Mouse (Mus musculus) hindbrain, embryonic 14.5 days (tissue): ENCODE data around the gene Soat2. TPM values are rescaled to one million over a fixed set of nuclear protein-coding genes. Genes with fewer than 3 reads are reported as not detected.

Source experiments
- ATAC-seq: fragments of 200-750 bp; cut with Nextera tagmentation; 2 replicates; pipeline ENCODE4 v1.8.0; 2017; ENCODE audit warnings: moderate number of reproducible peaks, mild to moderate bottlenecking, moderate TSS enrichment, moderate library complexity; ENCODE audit not compliant: low FRiP score
- DNase-seq: peaks from one replicate; pipeline ENCODE4 v3.0.0-alpha.2; 2015; ENCODE audit warnings: low spot score
- H3K27ac ChIP-seq: fragments of 300-500 bp; sonication (generic); 2 replicates; pipeline ENCODE4 v1.5.1; 2014; ENCODE audit warnings: mild to moderate bottlenecking, moderate library complexity
- H3K27me3 ChIP-seq: fragments of 300-500 bp; sonication (generic); 2 replicates; pipeline ENCODE4 v1.6.1; 2014; ENCODE audit warnings: mild to moderate bottlenecking, low read length, mixed read lengths; ENCODE audit not compliant: control insufficient read depth, insufficient read depth
- H3K36me3 ChIP-seq: fragments of 300-500 bp; sonication (generic); replicated peaks from 2 replicates; pipeline ENCODE4 v1.6.1; 2014; ENCODE audit not compliant: control insufficient read depth, insufficient read depth
- H3K4me1 ChIP-seq: fragments of 300-500 bp; sonication (generic); replicated peaks from 2 replicates; pipeline ENCODE4 v1.6.1; 2014; ENCODE audit warnings: antibody characterized with exemption, low read length, mixed read lengths; ENCODE audit not compliant: control insufficient read depth, insufficient read depth
- H3K4me2 ChIP-seq: fragments of 300-500 bp; sonication (generic); replicated peaks from 2 replicates; pipeline ENCODE4 v1.6.1; 2014; ENCODE audit warnings: mild to moderate bottlenecking, moderate library complexity
- H3K4me3 ChIP-seq: fragments of 300-500 bp; sonication (generic); replicated peaks from 2 replicates; pipeline ENCODE4 v1.5.1; 2014; ENCODE audit warnings: mild to moderate bottlenecking, low read length
- H3K9ac ChIP-seq: fragments of 300-500 bp; sonication (generic); 2 replicates; pipeline ENCODE4 v1.6.1; 2014
- H3K9me3 ChIP-seq: fragments of 300-500 bp; sonication (generic); 2 replicates; pipeline ENCODE4 v1.6.1; 2016; ENCODE audit warnings: low read length; ENCODE audit not compliant: control insufficient read depth
- WGBS: fragments of 180-500 bp; shearing (Covaris S2); extraction: QIAGEN DNeasy Blood & Tissue Kit; methylation state at CpG from one replicate; pipeline ENCODE4 v1.1.7; 2014; 5-methylcytosine and 5-hydroxymethylcytosine counted together
- polyA plus RNA-seq: library from polyadenylated mRNA; unstranded; fragments of >200 nt; fragmentation: Nextera tagmentation; extraction: Ambion mirVana; gene quantifications from 2 replicates; pipeline ENCODE4 v1.2.1, GENCODE M21; 2014

Soat2 gene
- polyA plus RNA-seq, 1 experiment from 2014 or later, result not detected

DNA sequence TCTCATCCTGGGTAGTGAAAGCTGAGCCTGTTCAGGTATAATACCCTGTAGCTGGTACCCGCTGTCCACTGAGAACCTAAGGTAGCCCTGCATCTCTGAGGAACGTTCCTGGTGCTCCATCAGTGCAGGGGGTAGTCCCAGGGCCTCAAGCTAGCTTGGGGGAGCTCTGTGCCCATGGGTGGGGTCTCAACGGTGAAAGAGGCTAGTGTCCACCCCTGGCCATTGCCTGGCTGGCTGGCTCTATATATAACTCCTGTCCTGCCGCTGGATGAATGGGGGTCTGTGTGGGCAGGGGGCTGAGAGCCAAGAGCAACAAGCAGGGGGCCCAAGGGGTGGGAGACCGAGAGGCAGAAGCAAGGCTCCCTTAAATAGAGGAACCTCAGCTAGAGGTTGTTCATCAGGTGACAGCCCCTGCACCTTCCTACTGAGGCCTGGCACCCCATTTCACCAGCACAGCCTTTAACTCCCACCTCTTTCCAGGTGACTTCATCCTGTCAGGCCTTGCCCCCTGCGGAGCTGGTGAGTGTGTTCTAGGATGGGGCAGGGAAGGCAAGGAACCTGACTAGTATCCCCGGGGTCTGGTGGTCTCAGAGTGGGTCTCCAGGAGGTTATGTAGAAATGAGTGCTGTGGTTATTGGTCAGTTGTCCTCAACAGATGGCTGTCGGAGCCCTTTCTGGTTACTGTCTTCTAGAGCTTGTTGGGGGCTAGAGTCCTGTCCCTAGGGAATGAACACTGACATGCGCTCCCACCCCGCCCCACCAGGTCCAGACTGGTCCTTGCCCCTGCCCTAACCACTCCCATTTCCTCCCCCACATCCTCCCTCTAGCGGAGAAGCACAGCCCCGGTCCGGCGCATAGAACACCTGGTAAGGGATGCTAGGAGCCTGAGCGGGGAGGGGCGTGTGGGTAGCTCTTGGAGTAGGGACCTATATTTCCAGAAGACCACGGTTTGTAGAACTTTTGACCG is 44.3 kb upstream of the Soat2 start:
- Histone ChIP-seq H3K27ac (no peak overlapping the region), H3K27me3 (peaks cover 28% of the 10 kb centered on the region), H3K4me3 (no peak overlapping the region), H3K9ac (no peak overlapping the region), H3K4me1 (peaks cover 42% of the 10 kb centered on the region; the same call in 1 of the 2 replicates), H3K9me3 (no peaks in the 10 kb centered on the region), H3K36me3 (no peaks in the 10 kb centered on the region), H3K4me2 (peak overlapping the region; percentile 50)
- DNase-seq (no peak), ATAC-seq (no peak)
- WGBS, result 29% methylated on average over 18 of the region's 18 CpGs

DNA sequence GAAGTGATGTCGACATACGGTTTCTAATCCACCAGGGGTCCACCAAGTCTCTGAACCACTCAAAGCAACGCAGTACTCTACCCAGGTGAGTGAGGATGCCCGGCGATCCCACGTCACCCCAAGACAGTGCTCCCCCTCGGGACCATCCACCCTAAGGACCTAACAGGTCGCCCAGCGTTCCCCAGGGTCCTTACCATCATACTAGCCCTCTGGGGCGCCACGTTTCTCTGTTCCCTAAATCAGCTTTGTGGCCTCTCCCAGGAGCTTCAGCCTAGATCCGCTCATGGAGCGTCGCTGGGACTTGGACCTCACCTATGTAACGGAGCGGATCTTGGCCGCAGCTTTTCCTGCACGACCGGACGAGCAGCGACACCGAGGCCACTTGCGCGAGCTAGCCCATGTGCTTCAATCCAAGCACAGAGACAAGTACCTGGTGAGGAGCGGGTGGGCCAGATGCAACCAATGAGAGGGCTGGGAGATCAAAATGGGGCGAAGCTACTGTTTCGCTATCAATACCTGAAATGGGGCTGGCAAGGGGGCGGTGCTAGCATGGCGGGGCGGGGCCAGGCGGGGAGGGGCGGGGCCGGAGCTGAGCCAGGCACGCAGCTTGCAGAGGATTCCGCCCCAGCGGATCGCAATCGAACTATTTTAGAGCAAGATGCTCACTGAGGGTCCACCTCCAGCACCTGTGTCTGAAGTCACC is 43.4 kb upstream of the Soat2 start:
- Histone ChIP-seq H3K9me3 (no peaks in the 10 kb centered on the region), H3K4me3 (peak overlapping the region; percentile 28), H3K27me3 (peaks cover 27% of the 10 kb centered on the region), H3K27ac (no peak overlapping the region), H3K36me3 (no peaks in the 10 kb centered on the region), H3K4me2 (peak overlapping the region; percentile 50), H3K4me1 (peaks cover 38% of the 10 kb centered on the region; the same call in 1 of the 2 replicates), H3K9ac (peak overlapping the region; percentile 26; the same call in 1 of the 2 replicates)
- 7% methylated on average over 38 of the region's 38 CpGs for WGBS
- ATAC-seq, result 0 out of 2 replicates have a peak, but pooled peaks have one; percentile 7
- no peak for DNase-seq

DNA sequence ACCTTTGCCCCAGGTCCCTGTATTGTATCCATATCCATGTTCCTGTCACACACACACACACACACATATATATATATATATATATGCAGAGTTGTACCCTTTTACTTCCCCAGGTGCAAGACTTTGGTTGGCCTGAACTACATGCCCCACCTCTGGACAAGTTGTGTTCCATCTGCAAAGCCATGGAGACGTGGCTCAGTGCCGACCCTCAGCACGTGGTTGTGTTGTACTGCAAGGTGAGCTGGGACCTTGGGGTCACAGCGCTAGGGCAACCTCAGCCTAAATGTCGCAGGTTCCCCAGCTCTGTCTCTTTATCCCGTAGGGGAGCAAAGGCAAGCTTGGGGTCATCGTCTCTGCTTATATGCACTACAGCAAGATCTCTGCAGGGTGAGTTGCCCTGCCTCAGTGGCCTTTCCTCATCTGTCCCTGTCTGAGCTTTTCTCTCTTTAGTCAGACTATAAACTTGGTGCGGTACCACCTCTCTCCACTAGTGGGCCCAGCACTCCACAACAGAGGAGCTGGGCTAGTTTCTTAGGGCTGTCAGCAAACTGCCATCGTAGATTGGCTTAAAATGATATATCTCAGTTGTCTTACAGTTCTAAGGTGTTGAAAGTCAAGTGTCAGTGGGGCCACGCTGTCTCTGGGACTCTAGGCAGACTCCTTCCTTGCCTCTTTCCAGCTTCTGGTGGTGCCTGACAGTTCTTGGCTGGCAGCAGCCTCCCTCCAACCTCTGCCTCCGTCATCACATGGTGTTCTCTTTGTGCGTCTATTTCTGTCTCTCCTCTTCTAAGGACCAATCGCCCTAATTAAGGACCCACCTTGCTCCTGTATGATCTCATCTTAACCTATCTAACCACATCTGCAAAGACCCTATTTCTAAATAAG is 42.4 kb upstream of the Soat2 start:
- Histone ChIP-seq H3K27ac (no peak overlapping the region), H3K27me3 (peaks cover 27% of the 10 kb centered on the region), H3K36me3 (no peaks in the 10 kb centered on the region), H3K4me3 (no peak overlapping the region), H3K9me3 (no peaks in the 10 kb centered on the region), H3K9ac (no peak overlapping the region), H3K4me1 (peaks cover 29% of the 10 kb centered on the region; the same call in 1 of the 2 replicates), H3K4me2 (peak overlapping the region; percentile 50; the same call in 1 of the 2 replicates)
- 38% methylated on average over 13 of the region's 13 CpGs for WGBS
- peak; percentile 83 for DNase-seq
- ATAC-seq, result no peak

DNA sequence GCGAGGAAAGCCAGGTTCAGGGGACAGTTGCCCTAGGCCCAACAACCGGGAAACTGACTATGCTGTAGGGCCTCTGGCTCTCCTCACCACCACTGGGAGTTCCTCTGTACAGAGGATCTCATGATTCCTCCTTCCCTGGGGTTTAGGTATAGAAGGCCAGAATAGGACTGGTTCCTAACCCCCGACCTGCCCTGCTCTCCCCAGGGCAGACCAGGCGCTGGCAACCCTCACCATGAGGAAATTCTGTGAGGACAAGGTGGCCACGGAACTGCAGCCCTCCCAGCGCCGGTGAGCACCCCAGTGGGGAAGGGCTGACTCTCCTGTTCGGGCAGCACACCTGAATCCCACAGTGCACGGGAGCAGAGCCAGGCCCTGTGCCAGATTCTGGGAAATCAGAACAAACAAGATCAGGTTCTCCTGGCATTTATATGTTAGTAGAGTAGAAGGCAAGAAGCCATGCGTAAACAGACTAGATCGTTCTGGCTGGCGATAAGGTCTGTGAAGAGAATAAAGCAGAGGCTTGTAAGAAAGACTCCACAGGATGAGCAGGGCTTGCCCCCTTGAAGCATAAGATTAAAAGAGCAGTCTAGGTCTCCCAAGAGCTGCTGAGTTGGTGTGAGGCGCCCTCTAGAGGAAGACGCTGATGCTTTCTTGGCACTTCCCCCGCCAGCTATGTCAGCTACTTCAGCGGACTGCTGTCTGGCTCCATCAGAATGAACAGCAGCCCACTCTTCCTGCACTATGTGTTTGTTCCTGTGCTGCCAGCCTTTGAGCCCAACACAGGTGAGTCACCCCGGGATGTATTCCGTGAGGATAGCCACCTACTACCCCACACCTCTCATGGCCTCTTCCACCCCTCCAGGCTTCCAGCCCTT is 41.4 kb upstream of the Soat2 start:
- DNase-seq (peak; percentile 78), ATAC-seq (no peak)
- WGBS, result 40% methylated on average over 18 of the region's 18 CpGs
- Histone ChIP-seq H3K4me3 (no peak overlapping the region), H3K27me3 (peaks cover 27% of the 10 kb centered on the region), H3K9me3 (no peaks in the 10 kb centered on the region), H3K4me1 (peaks cover 22% of the 10 kb centered on the region; the same call in 1 of the 2 replicates), H3K36me3 (no peaks in the 10 kb centered on the region), H3K4me2 (no peak overlapping the region), H3K9ac (no peak overlapping the region), H3K27ac (no peak overlapping the region)

DNA sequence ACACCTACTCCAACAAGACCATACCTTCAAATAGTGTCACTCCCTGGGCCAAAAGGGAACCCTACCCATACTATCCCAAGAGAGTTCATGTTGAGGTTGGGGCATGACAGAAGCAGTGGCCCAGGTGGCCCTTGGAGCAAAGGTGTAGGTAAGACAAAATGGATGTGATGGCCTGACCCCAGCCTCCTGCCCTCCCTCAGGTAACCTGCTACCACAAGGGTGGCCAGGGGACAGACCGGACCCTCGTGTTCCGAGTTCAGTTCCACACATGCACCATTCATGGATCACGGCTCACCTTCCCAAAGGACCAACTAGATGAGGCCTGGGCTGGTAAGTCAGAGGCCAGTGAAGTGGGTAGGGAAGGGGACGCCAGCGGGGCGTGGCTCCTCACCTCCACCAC is 40.1 kb upstream of the Soat2 start:
- no peak overlapping the region for H3K9ac ChIP-seq
- peaks cover 22% of the 10 kb centered on the region; the same call in 1 of the 2 replicates for H3K4me1 ChIP-seq
- H3K27ac ChIP-seq, result no peak overlapping the region
- no peaks in the 10 kb centered on the region; the same call in none of the 2 replicates for H3K36me3 ChIP-seq
- peaks cover 27% of the 10 kb centered on the region for H3K27me3 ChIP-seq
- ATAC-seq (no peak), DNase-seq (no peak)
- H3K9me3 ChIP-seq, result no peaks in the 10 kb centered on the region
- H3K4me3 ChIP-seq, result no peak overlapping the region
- H3K4me2 ChIP-seq, result no peak overlapping the region
- 95% methylated on average over 7 of the region's 7 CpGs for WGBS

DNA sequence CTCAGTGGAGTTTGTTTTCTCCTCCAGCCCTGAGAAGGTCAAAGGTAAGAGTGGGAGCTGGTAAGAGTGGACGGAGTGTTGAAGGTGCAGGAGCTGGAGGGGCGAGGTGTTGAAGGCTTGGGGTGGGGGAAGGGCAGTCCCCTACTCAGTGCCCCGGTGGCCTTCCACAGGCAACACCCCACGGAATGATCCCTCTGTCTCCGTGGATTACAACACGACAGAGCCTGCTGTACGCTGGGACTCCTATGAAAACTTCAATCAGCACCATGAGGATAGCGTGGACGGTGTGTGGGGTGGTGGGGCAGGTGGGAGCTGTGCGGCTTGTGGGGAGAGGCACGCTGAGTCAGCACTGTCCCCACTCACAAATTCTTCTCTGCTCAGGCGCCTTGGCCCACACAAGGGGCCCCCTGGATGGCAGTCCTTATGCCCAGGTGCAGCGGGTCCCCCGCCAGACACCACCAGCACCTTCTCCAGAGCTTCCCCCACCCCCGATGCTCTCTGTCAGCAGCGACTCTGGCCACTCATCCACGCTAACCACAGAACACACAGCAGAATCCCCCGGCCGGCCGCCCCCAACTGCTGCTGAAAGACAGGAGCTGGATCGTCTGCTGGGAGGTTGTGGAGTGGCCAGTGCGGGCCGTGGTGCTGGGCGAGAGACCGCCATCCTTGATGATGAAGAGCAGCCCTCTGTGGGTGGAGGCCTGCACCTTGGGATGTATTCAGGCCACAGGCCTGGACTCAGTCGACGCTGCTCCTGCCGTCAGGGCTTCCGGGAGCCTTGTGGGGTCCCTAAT is 39.4 kb upstream of the Soat2 start:
- Histone ChIP-seq H3K9ac (no peak overlapping the region), H3K27me3 (peaks cover 21% of the 10 kb centered on the region), H3K4me1 (peaks cover 20% of the 10 kb centered on the region; the same call in 1 of the 2 replicates), H3K9me3 (no peaks in the 10 kb centered on the region), H3K4me3 (no peak overlapping the region), H3K4me2 (no peak overlapping the region), H3K36me3 (peaks cover 2% of the 10 kb centered on the region), H3K27ac (no peak overlapping the region)
- 80% methylated on average over 29 of the region's 29 CpGs for WGBS
- DNase-seq (no peak), ATAC-seq (no peak)

DNA sequence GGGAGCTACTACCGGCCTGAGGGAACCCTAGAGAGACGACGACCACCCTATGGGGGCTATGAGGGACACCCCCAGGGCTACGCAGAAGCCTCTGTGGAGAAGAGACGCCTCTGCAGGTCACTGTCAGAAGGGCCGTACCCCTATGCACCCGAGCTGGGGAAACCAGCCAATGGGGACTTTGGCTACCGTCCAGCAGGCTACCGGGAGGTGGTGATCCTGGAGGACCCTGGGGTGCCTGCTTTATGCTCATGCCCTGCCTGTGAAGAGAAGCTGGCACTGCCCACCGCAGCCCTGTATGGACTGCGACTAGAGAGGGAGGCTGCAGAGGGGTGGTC is 38.9 kb upstream of the Soat2 start:
- Histone ChIP-seq H3K4me3 (no peak overlapping the region), H3K9me3 (no peaks in the 10 kb centered on the region), H3K9ac (no peak overlapping the region), H3K4me2 (no peak overlapping the region), H3K27ac (no peak overlapping the region), H3K4me1 (peaks cover 18% of the 10 kb centered on the region; the same call in 1 of the 2 replicates), H3K27me3 (peaks cover 15% of the 10 kb centered on the region), H3K36me3 (peaks cover 7% of the 10 kb centered on the region)
- DNase-seq, result no peak
- no peak for ATAC-seq
- WGBS, result 77% methylated on average over 11 of the region's 11 CpGs
